Mouse (Mus musculus): Measurements from ENCODE around the gene Luzp1.

The Luzp1 gene

DNA sequence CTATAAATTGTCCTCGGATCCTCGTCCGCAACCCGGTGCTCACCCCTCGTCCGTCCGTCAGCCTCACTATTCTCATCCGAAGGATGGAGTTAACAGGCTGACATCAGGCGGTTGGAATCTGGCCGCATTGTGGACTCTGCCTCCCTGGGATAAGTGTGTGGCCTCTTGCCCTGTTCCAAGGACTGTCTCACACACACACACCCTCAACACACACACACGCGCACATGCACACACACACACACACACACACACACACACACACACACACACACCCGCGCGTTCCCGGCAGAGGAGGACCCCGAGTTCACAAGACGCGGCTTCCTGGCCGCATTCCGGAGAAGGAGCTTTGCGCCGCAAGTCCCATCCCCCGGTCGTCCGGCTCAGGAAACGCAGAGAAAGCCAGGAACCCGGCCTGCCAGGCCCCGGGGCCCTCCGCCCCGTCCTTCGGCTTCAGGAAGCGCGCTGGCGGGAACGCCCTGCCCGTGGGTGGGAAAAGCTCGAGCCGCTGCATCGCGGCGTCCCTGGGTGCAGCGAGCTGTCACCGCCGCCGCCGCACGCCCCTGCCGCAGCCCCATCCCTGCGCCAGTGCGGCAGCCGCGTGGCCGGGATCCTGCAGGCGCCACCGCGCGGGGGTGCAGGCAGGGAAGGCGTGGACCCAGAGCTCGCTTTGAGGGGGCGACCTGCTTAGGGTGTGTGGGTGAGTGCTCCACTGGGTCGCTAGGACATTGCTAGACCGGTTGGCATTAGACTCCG, 7.3 kb upstream of the Luzp1 start, which contains the start of gene 6030445D17Rik:
Gene 6030445D17Rik, plus strand, starts transcription at position 165 of the 753 bp plus-strand sequence.
- peak; percentile 74 for DNase-seq (ENCODE audit: low spot score in 2 of 2)

- peak in 1 of 2 experiments; percentile 16 for DNase-seq (ENCODE audit: low spot score in 2 of 2)
Measured at GRCm38 (mm10) chr4:136462839-136463178, 6.8 kb upstream of the Luzp1 start.

- no peak for DNase-seq (ENCODE audit: low spot score in 2 of 2)
Measured at GRCm38 (mm10) chr4:136463436-136463835, 6.1 kb upstream of the Luzp1 start.

GRCm38 (mm10) chr4:136466226-136466625, 3.3 kb upstream of the Luzp1 start:
- peak in 1 of 2 experiments; percentile 45 for DNase-seq (ENCODE audit: low spot score in 2 of 2)

DNA sequence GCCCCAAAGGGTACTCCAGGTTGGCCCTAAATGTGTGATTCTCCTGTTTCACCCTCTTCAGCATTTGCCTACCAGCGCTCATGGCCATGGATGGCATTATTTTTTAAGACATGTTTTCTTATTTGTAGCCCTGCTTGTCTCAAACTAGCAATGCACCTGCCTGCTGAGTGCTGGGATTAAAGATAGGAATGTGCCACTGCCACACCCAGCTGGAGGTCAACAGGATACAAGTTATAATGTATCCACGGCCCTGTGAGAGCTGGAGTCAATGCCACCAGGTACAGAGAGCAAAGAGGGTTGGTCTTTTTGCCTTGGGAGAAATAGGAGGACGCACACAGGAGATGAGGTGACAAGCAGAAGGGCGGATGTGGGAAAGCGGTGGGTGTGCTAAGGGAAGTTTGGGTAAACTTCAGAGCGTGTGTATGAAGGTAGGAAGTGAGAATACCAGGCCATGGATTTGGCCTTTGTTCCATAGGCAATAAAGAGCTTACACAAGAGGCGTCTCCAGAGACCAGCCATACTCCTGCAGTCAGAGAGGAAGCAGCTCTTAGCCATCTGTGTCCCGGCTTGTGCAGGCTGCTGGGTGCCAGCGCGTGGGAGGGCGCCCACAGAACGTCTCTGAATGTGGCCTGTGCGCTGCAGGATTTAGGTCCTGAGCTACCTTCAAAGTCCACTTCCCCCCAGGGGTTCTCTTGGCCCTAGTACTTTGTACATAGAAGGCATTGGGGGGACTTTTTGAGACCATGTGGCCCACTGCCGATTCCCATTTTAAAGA, 821 bp upstream of the Luzp1 start:
- DNase-seq (ENCODE audit: low spot score in 2 of 2): no peak

GRCm38 (mm10) chr4:136469941-136470346, 383 bp downstream of the Luzp1 start:
- no peak for DNase-seq (ENCODE audit: low spot score in 2 of 2)

DNA sequence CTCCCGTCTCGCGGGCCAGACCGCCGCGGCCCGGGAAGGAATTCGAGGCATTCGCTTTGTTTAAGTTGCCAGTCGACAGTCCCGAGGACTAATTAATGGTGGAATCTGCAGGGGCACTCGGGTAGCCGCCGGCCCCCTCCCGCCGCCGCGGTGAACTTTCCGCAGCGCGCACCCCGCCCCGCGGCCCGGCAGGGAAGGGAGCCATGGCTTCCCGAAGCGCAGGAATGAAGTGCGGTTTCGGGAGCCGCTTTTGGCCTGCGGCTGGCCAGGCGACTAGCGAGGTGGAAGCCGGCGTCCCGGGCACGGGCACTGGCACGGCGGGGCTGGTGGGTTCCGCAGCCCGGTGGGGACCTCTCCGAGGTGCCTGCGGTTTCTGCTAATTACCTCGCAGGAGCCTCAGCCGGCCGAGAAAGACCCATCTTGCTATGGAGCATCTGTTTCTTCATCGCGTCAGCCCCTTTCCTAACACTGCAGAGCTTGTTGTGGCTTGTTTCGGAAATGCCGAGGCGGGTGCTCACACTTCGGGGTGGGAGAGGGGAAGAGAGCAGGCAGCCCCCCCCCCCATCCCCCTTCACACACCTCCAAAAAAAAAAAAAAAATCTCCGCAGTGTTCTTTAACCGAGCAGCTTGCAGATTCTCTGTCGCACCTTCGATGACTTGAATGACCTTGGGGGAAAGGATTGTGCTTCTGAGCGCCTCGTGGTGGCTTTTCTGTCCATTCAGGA, 948 bp downstream of the Luzp1 start:
- DNase-seq (ENCODE audit: low spot score in 2 of 2): peak in 1 of 2 experiments; percentile 59

- DNase-seq (ENCODE audit: low spot score in 2 of 2): no peak
Measured at GRCm38 (mm10) chr4:136476692-136477091, 7.1 kb downstream of the Luzp1 start.

- DNase-seq (ENCODE audit: low spot score in 2 of 2): no peak
Measured at GRCm38 (mm10) chr4:136486549-136486948, 17.0 kb downstream of the Luzp1 start.

- no peak for DNase-seq (ENCODE audit: low spot score in 2 of 2)
Measured at GRCm38 (mm10) chr4:136495993-136496392, 26.4 kb downstream of the Luzp1 start.

DNA sequence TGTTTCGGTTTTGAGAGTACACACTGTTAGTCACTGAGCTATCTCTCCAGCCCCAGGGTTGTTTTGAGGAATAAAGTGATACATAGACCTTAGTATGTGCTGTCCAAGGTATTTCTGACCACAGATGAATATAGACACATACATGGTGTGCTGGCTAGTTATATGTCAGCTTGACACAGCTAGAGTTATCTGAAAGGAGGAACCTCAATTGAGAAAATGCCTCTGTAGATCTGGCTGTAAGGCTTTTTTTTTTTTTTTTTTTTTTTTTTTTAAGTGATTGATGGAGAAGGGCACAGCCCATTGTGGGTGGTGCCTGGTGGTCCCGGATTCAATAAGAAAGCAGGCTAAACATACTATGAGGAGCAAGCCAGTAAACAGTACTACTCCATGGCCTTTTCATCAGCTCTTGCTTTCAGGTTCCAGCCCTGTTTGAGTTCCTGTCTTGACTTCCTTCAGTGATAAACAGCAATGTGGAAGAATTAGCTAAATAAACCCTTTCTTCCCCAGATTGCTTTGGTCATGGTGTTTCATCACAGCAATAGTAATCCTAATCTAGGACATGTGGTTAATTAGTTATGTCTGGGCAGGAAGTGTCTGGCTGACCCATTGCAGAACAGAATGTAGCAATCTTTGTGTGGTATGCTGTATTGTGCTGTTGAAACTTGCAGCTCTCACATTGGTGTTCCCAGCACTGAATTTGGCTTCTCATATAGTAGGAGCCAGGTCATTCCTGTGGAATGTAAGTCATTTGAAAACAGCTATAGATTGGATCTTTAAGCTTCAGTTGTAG, 36.1 kb downstream of the Luzp1 start:
- DNase-seq (ENCODE audit: low spot score in 2 of 2): no peak

DNA sequence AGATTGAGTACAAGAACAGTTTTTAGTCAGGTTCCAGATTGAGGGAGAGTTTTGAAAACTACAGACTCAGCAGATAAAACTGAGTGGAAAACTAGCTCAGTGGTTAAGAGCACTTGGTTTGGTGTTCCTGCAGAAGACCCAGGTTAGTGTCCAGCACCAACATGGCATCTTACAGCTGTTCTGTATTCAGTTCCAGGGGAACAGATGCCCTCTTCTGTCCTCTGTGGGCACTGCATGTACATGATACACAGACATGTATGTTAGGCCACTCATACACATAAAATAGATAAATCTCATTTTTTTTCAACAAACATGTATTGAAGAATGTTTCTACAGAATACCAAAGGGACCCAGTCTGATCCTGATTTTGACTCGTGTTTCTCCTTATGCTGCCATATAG, 40.3 kb downstream of the Luzp1 start:
- no peak for DNase-seq (ENCODE audit: low spot score in 2 of 2)

GRCm38 (mm10) chr4:136511708-136512107, 42.1 kb downstream of the Luzp1 start:
- no peak for DNase-seq (ENCODE audit: low spot score in 2 of 2)

GRCm38 (mm10) chr4:136512905-136513304, 43.3 kb downstream of the Luzp1 start:
- DNase-seq (ENCODE audit: low spot score in 2 of 2): no peak

DNA sequence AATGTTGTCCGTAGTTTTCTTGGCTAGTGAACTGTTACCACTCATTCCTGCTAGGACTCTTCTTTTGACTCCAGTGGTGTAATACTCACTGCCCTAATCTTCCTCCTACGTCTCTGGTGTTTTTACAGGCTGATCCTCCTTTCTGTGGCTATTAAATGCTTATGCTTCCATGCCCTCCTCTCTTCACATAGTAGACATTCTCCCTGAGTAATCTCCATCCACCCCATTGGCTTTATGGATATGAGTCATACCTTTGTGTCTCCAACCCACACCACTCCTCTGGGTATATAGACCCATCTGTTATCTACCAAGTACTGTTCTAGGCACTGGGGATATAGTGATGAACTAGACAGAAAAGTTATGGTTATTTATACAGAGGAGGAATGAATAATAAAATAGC, 48.6 kb downstream of the Luzp1 start:
- no peak for DNase-seq (ENCODE audit: low spot score in 2 of 2)

DNA sequence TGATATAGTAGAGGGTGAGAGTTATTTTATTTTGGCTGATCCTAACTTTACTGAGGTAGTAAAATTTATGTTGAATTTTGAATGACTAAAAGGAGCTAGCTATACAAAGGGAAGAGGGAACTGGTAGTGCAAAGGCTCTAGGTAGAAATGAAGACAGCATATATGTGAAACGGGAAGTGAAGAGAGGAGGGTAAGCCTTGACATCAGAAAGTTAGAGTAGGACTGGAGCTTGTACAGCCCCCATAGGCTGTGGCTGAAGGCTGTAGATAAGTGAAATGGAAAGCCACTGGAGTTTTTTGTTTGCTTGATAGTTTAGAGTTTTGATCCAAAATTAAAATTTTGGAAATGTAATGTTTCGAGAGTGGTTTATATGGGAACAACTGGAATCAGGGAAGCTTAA, 49.0 kb downstream of the Luzp1 start:
- no peak for DNase-seq (ENCODE audit: low spot score in 2 of 2)

- DNase-seq (ENCODE audit: low spot score in 2 of 2): no peak
Measured at GRCm38 (mm10) chr4:136519866-136520265, 50.3 kb downstream of the Luzp1 start.

DNA sequence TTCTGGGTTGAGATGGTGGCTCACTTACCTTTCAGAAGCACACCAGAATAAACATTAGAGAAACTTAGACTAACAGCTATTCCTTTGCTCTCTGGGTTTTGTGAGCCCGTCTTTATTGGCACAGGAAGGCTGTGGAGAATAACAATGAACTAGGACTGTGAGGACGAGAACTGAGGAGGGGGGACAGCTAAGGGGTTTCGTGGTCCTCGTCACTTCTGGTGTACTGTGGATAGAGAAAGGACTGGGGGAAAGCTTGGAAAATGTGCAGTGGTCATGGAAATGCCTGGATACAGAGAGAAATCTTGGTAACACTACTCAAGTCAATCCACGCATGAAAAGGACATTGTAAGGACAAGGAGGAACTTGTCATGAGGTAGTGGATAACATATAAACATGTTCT, 52.3 kb downstream of the Luzp1 start:
- no peak for DNase-seq (ENCODE audit: low spot score in 2 of 2)

- DNase-seq (ENCODE audit: low spot score in 2 of 2): no peak
Measured at GRCm38 (mm10) chr4:136524309-136524708, 54.7 kb downstream of the Luzp1 start.

GRCm38 (mm10) chr4:136526412-136526811, 56.9 kb downstream of the Luzp1 start:
- DNase-seq (ENCODE audit: low spot score in 2 of 2): no peak

GRCm38 (mm10) chr4:136545151-136545550, 75.6 kb downstream of the Luzp1 start:
- no peak for DNase-seq (ENCODE audit: low spot score in 2 of 2)
